Mouse (Mus musculus) midbrain, postnatal 0 days (tissue): ENCODE results near the gene Lnpep. TPM values are rescaled to one million over a fixed set of nuclear protein-coding genes. Genes with fewer than 3 reads are reported as not detected.

ENCODE experiments used
- ATAC-seq: fragments of 200-750 bp; cut with Nextera tagmentation; 2 replicates; pipeline ENCODE4 v1.8.0; 2017; ENCODE audit warnings: moderate number of reproducible peaks, mild to moderate bottlenecking, moderate TSS enrichment, moderate library complexity; ENCODE audit not compliant: low FRiP score
- DNase-seq: peaks from one replicate; pipeline ENCODE4 v3.0.0-alpha.2; 2015; ENCODE audit warnings: low spot score
- H3K27ac ChIP-seq: fragments of 300-500 bp; sonication (generic); 2 replicates; pipeline ENCODE4 v1.5.1; 2014; ENCODE audit warnings: low read depth, mild to moderate bottlenecking, low read length, mixed read lengths
- H3K27me3 ChIP-seq: fragments of 300-500 bp; sonication (generic); 2 replicates; pipeline ENCODE4 v1.6.1; 2014; ENCODE audit warnings: low read length, control low read depth, mixed read lengths; ENCODE audit not compliant: insufficient read depth
- H3K36me3 ChIP-seq: fragments of 300-500 bp; sonication (generic); 2 replicates; pipeline ENCODE4 v1.6.1; 2014; ENCODE audit warnings: low read length, control low read depth, mixed read lengths; ENCODE audit not compliant: insufficient read depth
- H3K4me1 ChIP-seq: fragments of 300-500 bp; sonication (generic); 2 replicates; pipeline ENCODE4 v1.6.1; 2014; ENCODE audit warnings: mild to moderate bottlenecking, control low read depth, antibody characterized with exemption, low read length, mixed read lengths; ENCODE audit not compliant: insufficient read depth
- H3K4me2 ChIP-seq: fragments of 300-500 bp; sonication (generic); 2 replicates; pipeline ENCODE4 v1.6.1; 2014; ENCODE audit warnings: low read depth, mild to moderate bottlenecking, low read length, mixed read lengths; ENCODE audit not compliant: poor library complexity, severe bottlenecking
- H3K4me3 ChIP-seq: fragments of 300-500 bp; sonication (generic); 2 replicates; pipeline ENCODE4 v1.5.1; 2014; ENCODE audit warnings: low read depth, mild to moderate bottlenecking, low read length, moderate library complexity
- H3K9ac ChIP-seq: fragments of 300-500 bp; sonication (generic); replicated peaks from 2 replicates; pipeline ENCODE4 v1.6.1; 2014; ENCODE audit warnings: mild to moderate bottlenecking, low read length, moderate library complexity, mixed read lengths; ENCODE audit not compliant: poor library complexity, severe bottlenecking
- H3K9me3 ChIP-seq: fragments of 300-500 bp; sonication (generic); 2 replicates; pipeline ENCODE4 v1.6.1; 2016; ENCODE audit warnings: low read length, control low read depth
- CTCF ChIP-seq: IDR thresholded peaks from 2 replicates; pipeline ENCODE4 v1.5.1; 2016; ENCODE audit warnings: antibody characterized with exemption, mild to moderate bottlenecking
- WGBS: fragments of 180-500 bp; shearing (Covaris S2); extraction: QIAGEN DNeasy Blood & Tissue Kit; methylation state at CpG from one replicate; pipeline ENCODE4 v1.1.7; 2014; 5-methylcytosine and 5-hydroxymethylcytosine counted together
- polyA plus RNA-seq: library from polyadenylated mRNA; unstranded; fragments of >200 nt; fragmentation: Nextera tagmentation; extraction: Ambion mirVana; gene quantifications from 2 replicates; pipeline ENCODE4 v1.2.1, GENCODE M21; 2015
- total RNA-seq: library from RNA; depleted of rRNA; stranded (reverse); fragments of >200 nt; gene quantifications from 2 replicates; pipeline ENCODE4 v1.2.3, GENCODE M21; 2014; rRNA removed

The Lnpep gene
- total RNA-seq (24.5 and 31.2 TPM in 2 replicates), polyA plus RNA-seq (4.5 and 6.2 TPM in 2 replicates)

GRCm38 (mm10) chr17:17624957-17625586 lies at the start of gene Lnpep:
Lnpep (minus strand) TSS chr17:17625050.
- no peak for TF ChIP-seq CTCF

GRCm38 (mm10) chr17:17655829-17656176 lies 31.0 kb upstream of the Lnpep start:
- ATAC-seq, result no peak
- no peak for DNase-seq
- Histone ChIP-seq H3K27ac (no peak overlapping the region), H3K36me3 (no peaks in the 10 kb centered on the region), H3K4me1 (no peaks in the 10 kb centered on the region), H3K9ac (no peak overlapping the region), H3K27me3 (no peaks in the 10 kb centered on the region), H3K9me3 (no peaks in the 10 kb centered on the region), H3K4me2 (no peak overlapping the region), H3K4me3 (no peak overlapping the region)
- 26% methylated on average over 2 of the region's 2 CpGs for WGBS
- TF ChIP-seq CTCF, result no peak

More at GRCm38 (mm10) chr17:17624957-17625586, at the start of gene Lnpep:
- H3K4me2 ChIP-seq, result peak within 1 kb of the TSS; percentile 73
- under 1% methylated on average over 44 of the region's 44 CpGs for WGBS
- peaks cover 5% of the 10 kb centered on the region; the same call in 1 of the 2 replicates for H3K4me1 ChIP-seq
- DNase-seq (peak; percentile 96), ATAC-seq (peak; percentile 94)
- peak within 1 kb of the TSS; percentile 99 for H3K27ac ChIP-seq
- peak within 1 kb of the TSS; percentile 94 for H3K9ac ChIP-seq
- no peaks in the 10 kb centered on the region for H3K27me3 ChIP-seq
- no peaks in the 10 kb centered on the region for H3K9me3 ChIP-seq
- peak within 1 kb of the TSS; percentile 89 for H3K4me3 ChIP-seq
- H3K36me3 ChIP-seq, result no peaks in the 10 kb centered on the region

- Histone ChIP-seq H3K27me3 (no peaks in the 10 kb centered on the region), H3K4me3 (no peak overlapping the region), H3K4me1 (no peaks in the 10 kb centered on the region), H3K9ac (no peak overlapping the region), H3K36me3 (no peaks in the 10 kb centered on the region), H3K4me2 (no peak overlapping the region), H3K27ac (no peak overlapping the region), H3K9me3 (no peaks in the 10 kb centered on the region)
- no peak for TF ChIP-seq CTCF
- WGBS, result 11% methylated on average over 10 of the region's 10 CpGs
- no peak for ATAC-seq
- DNase-seq, result no peak
Observed at GRCm38 (mm10) chr17:17654997-17655828, 30.4 kb upstream of the Lnpep start.

- ATAC-seq (no peak), DNase-seq (no peak)
- H3K9ac ChIP-seq, result no peak overlapping the region
- no peak overlapping the region for H3K4me2 ChIP-seq
- TF ChIP-seq CTCF, result no peak
- no peaks in the 10 kb centered on the region for H3K9me3 ChIP-seq
- no peak overlapping the region for H3K27ac ChIP-seq
- WGBS, result 86% methylated on average over 4 of the region's 4 CpGs
- H3K36me3 ChIP-seq, result no peaks in the 10 kb centered on the region
- no peaks in the 10 kb centered on the region for H3K4me1 ChIP-seq
- H3K27me3 ChIP-seq, result no peaks in the 10 kb centered on the region
- H3K4me3 ChIP-seq, result no peak overlapping the region
Observed at GRCm38 (mm10) chr17:17652570-17652969, 27.7 kb upstream of the Lnpep start.

GRCm38 (mm10) chr17:17645738-17646137 lies 20.9 kb upstream of the Lnpep start:
- Histone ChIP-seq H3K36me3 (no peaks in the 10 kb centered on the region), H3K4me3 (no peak overlapping the region), H3K9me3 (no peaks in the 10 kb centered on the region), H3K27ac (no peak overlapping the region), H3K27me3 (no peaks in the 10 kb centered on the region), H3K4me1 (no peaks in the 10 kb centered on the region), H3K4me2 (no peak overlapping the region), H3K9ac (no peak overlapping the region)
- peak; percentile 55 for DNase-seq
- peak; percentile 71; the same call in 1 of the 2 replicates for ATAC-seq
- TF ChIP-seq CTCF, result peak; percentile 90
- 2% methylated on average over 3 of the region's 3 CpGs for WGBS

- 80% methylated on average over 3 of the region's 3 CpGs for WGBS
Observed at GRCm38 (mm10) chr17:17637387-17637786, 12.5 kb upstream of the Lnpep start.

More at GRCm38 (mm10) chr17:17637387-17637786, 12.5 kb upstream of the Lnpep start:
- DNase-seq, result no peak
- ATAC-seq, result no peak
- Histone ChIP-seq H3K27me3 (no peaks in the 10 kb centered on the region), H3K27ac (no peak overlapping the region), H3K36me3 (no peaks in the 10 kb centered on the region), H3K4me3 (no peak overlapping the region), H3K4me2 (no peak overlapping the region), H3K9me3 (no peaks in the 10 kb centered on the region), H3K9ac (no peak overlapping the region), H3K4me1 (no peaks in the 10 kb centered on the region)
- TF ChIP-seq CTCF, result no peak
